Mouse (Mus musculus) myocyte (in vitro differentiated cells): ENCODE data around the gene Fam120b. TPM values are rescaled to one million over a fixed set of nuclear protein-coding genes. Genes with fewer than 3 reads are reported as not detected.

Experiments used
- H3K27me3 ChIP-seq: one replicate; pipeline ENCODE4 v1.6.1; 2011; ENCODE audit not compliant: control insufficient read depth, insufficient read depth, insufficient read length
- H3K36me3 ChIP-seq: one replicate; pipeline ENCODE4 v1.6.1; 2011; ENCODE audit not compliant: control insufficient read depth, insufficient read depth
- H3K4me2 ChIP-seq: one replicate; pipeline ENCODE4 v1.6.1; 2011; ENCODE audit warnings: low read depth, control low read depth
- H3K4me3 ChIP-seq: one replicate; pipeline ENCODE4 v1.5.1; 2011; ENCODE audit warnings: mild to moderate bottlenecking, control low read depth, moderate library complexity
- H3K79me2 ChIP-seq: one replicate; pipeline ENCODE4 v1.6.1; 2011; ENCODE audit not compliant: control insufficient read depth, insufficient read depth
- H3ac ChIP-seq: one replicate; pipeline ENCODE4 v1.6.1; 2011; ENCODE audit not compliant: control insufficient read depth, insufficient read length
- CEBPB ChIP-seq: IDR thresholded peaks from 2 replicates; pipeline ENCODE4 v1.6.1; 2011; ENCODE audit warnings: mild to moderate bottlenecking, moderate library complexity; ENCODE audit not compliant: poor library complexity, insufficient read depth, severe bottlenecking
- E2F4 ChIP-seq: IDR thresholded peaks from one replicate; pipeline ENCODE4 v1.6.1; 2011; ENCODE audit warnings: mild to moderate bottlenecking, control low read depth, moderate library complexity; ENCODE audit not compliant: insufficient read depth
- MAX ChIP-seq: IDR thresholded peaks from one replicate; pipeline ENCODE4 v1.6.1; 2011; ENCODE audit warnings: low read depth, mild to moderate bottlenecking, control low read depth
- MYOD1 ChIP-seq, 3 experiments: IDR thresholded peaks; one replicate each; pipeline ENCODE4 v1.6.1; 2011; ENCODE audit warnings: control low read depth in 2 of 3, low read depth in 2 of 3, mild to moderate bottlenecking in 2 of 3, moderate library complexity in 1 of 3; ENCODE audit not compliant: insufficient read length in 2 of 3, control insufficient read depth in 1 of 3
- MYOG ChIP-seq, 3 experiments: IDR thresholded peaks; one replicate each; pipeline ENCODE4 v1.6.1; 2011; ENCODE audit warnings: control low read depth in 2 of 3, low read depth in 2 of 3, mild to moderate bottlenecking in 2 of 3; ENCODE audit not compliant: insufficient read length in 2 of 3, control insufficient read depth in 1 of 3, insufficient read depth in 1 of 3
- POLR2A ChIP-seq: IDR thresholded peaks from one replicate; pipeline ENCODE4 v1.6.1; 2011; ENCODE audit warnings: low read depth, mild to moderate bottlenecking, control low read depth, moderate library complexity; ENCODE audit not compliant: insufficient read length
- POLR2AphosphoS2 ChIP-seq: IDR thresholded peaks from one replicate; pipeline ENCODE4 v1.6.1; 2011; ENCODE audit warnings: low read depth, control low read depth; ENCODE audit not compliant: insufficient read length
- REST ChIP-seq: IDR thresholded peaks from one replicate; pipeline ENCODE4 v1.6.1; 2011; ENCODE audit warnings: mild to moderate bottlenecking, control low read depth, moderate library complexity; ENCODE audit not compliant: insufficient read depth, insufficient read length
- SRF ChIP-seq: IDR thresholded peaks from one replicate; pipeline ENCODE4 v1.6.1; 2011; ENCODE audit warnings: low read depth; ENCODE audit not compliant: control insufficient read depth, insufficient read length
- TCF12 ChIP-seq: IDR thresholded peaks from one replicate; pipeline ENCODE4 v1.6.1; 2011; ENCODE audit warnings: mild to moderate bottlenecking, control low read depth; ENCODE audit not compliant: poor library complexity, insufficient read depth, severe bottlenecking
- TCF3 ChIP-seq: IDR thresholded peaks from one replicate; pipeline ENCODE4 v1.6.1; 2011; ENCODE audit warnings: low read depth, control low read depth; ENCODE audit not compliant: insufficient read length
- USF1 ChIP-seq: IDR thresholded peaks from one replicate; pipeline ENCODE4 v1.6.1; 2011; ENCODE audit warnings: low read depth, mild to moderate bottlenecking, control low read depth, moderate library complexity
- polyA plus RNA-seq: library from polyadenylated mRNA; unstranded; fragments of >200 nt; fragmentation: generic; extraction: Trizol; gene quantifications from one replicate; pipeline ENCODE4 v1.2.1, GENCODE M21; 2012; ENCODE audit warnings: missing spikeins

The Fam120b gene
- polyA plus RNA-seq, 1 experiment = 8.8 TPM

DNA sequence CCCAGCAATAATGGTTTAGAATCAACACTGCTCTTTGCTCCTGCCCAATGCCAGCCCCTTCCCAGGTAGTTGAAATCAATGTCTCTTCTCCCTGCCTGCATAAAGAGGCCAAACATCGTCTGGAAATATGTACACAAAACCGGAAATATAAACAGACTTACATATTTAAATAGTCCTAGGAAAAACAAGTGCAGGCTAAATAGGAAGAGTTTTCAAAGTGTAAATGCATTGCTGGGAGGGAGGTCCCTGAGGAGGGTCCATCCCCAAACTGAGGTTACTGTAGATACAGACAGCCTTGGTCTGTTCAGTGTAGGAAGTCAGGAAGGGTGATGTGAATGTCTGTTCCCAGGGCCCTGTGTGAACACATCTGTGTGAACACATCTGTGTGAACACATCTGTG lies 10.6 kb downstream of the Fam120b start:
- Histone ChIP-seq H3K4me3 (no peak overlapping the region), H3K79me2 (no peaks in the 10 kb centered on the region), H3ac (no peak overlapping the region), H3K36me3 (peaks cover 30% of the 10 kb centered on the region), H3K27me3 (no peaks in the 10 kb centered on the region), H3K4me2 (no peak overlapping the region)
- TF ChIP-seq E2F4 = no peak
- TF ChIP-seq MAX = no peak
- TF ChIP-seq POLR2AphosphoS2 = no peak
- no peak for TF ChIP-seq SRF
- TF ChIP-seq MYOG (IDR thresholded peaks at IDR 0.05; ENCODE audit: control insufficient read depth in 1 of 3, insufficient read depth in 1 of 3, insufficient read length in 2 of 3, low read depth in 2 of 3) = no peak
- no peak for TF ChIP-seq USF1
- TF ChIP-seq MYOD1 (IDR thresholded peaks at IDR 0.05; ENCODE audit: control insufficient read depth in 1 of 3, insufficient read length in 2 of 3, low read depth in 2 of 3) = no peak
- no peak for TF ChIP-seq POLR2A
- no peak for TF ChIP-seq REST
- TF ChIP-seq TCF12 = no peak
- no peak for TF ChIP-seq TCF3

DNA sequence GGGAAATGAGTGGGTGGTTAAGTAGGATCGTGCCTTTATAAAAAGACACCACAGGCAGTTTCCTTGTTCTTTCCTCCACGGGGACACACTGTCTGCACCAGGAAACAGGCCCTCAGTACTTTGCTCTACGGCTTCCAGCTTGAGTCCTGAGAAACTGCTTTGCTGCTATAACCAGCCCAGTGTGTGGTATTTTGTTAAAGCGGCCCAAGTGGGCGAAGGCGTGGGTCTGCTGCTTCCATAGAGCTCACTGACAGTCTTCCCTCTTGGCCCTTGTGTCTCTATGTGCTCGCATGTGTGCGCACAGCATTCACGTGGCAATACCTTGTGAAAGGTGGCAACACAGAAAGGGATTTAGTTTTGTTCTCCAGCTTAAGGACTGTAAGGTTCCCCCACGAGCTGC lies 13.3 kb downstream of the Fam120b start:
- H3K27me3 ChIP-seq = no peaks in the 10 kb centered on the region
- TF ChIP-seq MYOD1 (IDR thresholded peaks at IDR 0.05; ENCODE audit: control insufficient read depth in 1 of 3, insufficient read length in 2 of 3, low read depth in 2 of 3) (no peak), POLR2AphosphoS2 (no peak)

DNA sequence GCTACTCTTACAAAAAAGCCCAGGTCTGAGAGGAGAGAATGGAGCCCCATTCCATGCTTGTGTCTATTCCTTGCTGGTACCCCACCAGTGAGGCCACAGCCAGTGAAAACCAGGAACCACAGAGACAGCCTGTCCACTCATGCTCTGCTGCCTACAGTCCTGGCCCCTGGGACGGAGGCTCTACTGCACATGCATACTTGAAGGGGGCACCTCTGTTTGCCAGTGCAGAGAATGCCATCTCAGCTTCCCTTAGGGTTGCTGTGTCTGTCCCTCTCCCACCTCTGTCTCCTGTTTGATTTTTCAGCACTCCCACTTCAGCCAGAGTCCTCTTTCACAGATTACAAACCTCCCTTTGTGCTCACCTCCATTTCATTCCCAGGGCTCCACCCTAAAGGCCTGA lies 14.9 kb downstream of the Fam120b start:
- Histone ChIP-seq H3ac (no peak overlapping the region), H3K27me3 (no peaks in the 10 kb centered on the region), H3K4me3 (no peak overlapping the region), H3K4me2 (no peak overlapping the region), H3K36me3 (peaks cover 46% of the 10 kb centered on the region), H3K79me2 (no peaks in the 10 kb centered on the region)
- TF ChIP-seq MAX (no peak), POLR2AphosphoS2 (no peak), MYOD1 (IDR thresholded peaks at IDR 0.05; ENCODE audit: control insufficient read depth in 1 of 3, insufficient read length in 2 of 3, low read depth in 2 of 3) (no peak), USF1 (no peak), MYOG (IDR thresholded peaks at IDR 0.05; ENCODE audit: control insufficient read depth in 1 of 3, insufficient read depth in 1 of 3, insufficient read length in 2 of 3, low read depth in 2 of 3) (no peak), TCF12 (no peak), REST (no peak), POLR2A (no peak)

More for the DNA sequence above, 13.3 kb downstream of the Fam120b start:
- no peak overlapping the region for H3ac ChIP-seq
- H3K4me3 ChIP-seq = no peak overlapping the region
- H3K79me2 ChIP-seq = no peaks in the 10 kb centered on the region
- H3K36me3 ChIP-seq = peaks cover 35% of the 10 kb centered on the region
- H3K4me2 ChIP-seq = no peak overlapping the region

DNA sequence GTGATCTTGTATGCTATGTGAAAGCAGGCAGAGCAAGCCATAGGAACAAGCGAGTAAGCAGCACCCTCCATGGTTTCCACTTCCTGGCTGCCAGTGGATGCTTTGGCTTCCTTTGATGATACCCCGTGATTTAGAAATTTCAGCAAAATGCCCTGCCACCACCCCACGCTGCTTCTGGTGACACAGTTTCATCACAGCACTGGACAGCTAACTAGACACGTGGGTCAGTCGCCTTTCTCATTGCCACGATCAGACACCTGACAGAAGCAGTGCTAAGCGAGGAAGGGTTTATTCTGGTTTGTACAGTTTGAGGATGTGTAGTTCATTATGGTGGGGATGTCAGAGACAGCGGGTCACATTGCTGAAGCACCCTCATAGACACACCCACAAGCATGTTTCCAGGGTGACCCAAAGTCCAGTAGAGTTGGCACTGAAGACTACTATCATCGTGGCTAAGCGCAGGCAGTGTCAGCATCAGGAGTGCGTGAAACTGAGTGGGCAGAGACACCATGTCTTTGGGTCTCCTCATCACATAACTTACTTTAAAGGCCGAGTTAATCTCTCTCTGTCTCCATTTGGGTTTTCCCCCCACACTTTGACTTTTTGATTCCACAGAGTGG lies 20.7 kb downstream of the Fam120b start:
- H3K79me2 ChIP-seq = no peaks in the 10 kb centered on the region
- peaks cover 60% of the 10 kb centered on the region for H3K36me3 ChIP-seq
- no peak overlapping the region for H3K4me2 ChIP-seq
- H3ac ChIP-seq = no peak overlapping the region
- no peak for TF ChIP-seq POLR2A
- TF ChIP-seq MYOD1 (IDR thresholded peaks at IDR 0.05; ENCODE audit: control insufficient read depth in 1 of 3, insufficient read length in 2 of 3, low read depth in 2 of 3) = no peak
- TF ChIP-seq CEBPB = no peak
- TF ChIP-seq USF1 = no peak
- no peak for TF ChIP-seq TCF3
- no peak for TF ChIP-seq POLR2AphosphoS2
- TF ChIP-seq MAX = no peak
- no peak for TF ChIP-seq TCF12
- no peak for TF ChIP-seq SRF
- no peak for TF ChIP-seq E2F4
- no peak for TF ChIP-seq MYOG (IDR thresholded peaks at IDR 0.05; ENCODE audit: control insufficient read depth in 1 of 3, insufficient read depth in 1 of 3, insufficient read length in 2 of 3, low read depth in 2 of 3)
- no peak for TF ChIP-seq REST
- no peaks in the 10 kb centered on the region for H3K27me3 ChIP-seq
- H3K4me3 ChIP-seq = no peak overlapping the region

DNA sequence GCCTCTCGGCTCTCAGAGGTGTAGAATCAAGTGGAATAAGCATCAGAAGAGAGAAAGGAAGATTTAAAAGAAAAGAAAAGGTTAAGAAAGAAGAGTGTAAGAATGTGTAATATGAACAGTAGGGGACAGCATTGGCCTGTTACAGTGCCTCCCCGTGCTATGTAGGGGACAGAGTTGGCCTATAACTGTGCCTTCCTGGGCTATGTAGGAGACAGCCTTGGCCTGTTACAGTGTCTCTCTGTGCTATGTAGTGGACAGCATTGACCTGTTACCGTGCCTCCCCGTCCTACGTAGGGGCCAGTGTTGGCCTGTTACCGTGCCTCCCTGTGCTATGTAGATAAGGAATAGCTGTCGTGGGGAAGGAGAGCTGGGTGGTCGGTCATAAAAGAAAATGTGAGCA lies 23.5 kb downstream of the Fam120b start:
- H3K79me2 ChIP-seq = no peaks in the 10 kb centered on the region
- peaks cover 62% of the 10 kb centered on the region for H3K36me3 ChIP-seq
- H3K4me2 ChIP-seq = no peak overlapping the region
- H3K27me3 ChIP-seq = no peaks in the 10 kb centered on the region
- TF ChIP-seq SRF (no peak), CEBPB (no peak), E2F4 (no peak), MYOG (IDR thresholded peaks at IDR 0.05; ENCODE audit: control insufficient read depth in 1 of 3, insufficient read depth in 1 of 3, insufficient read length in 2 of 3, low read depth in 2 of 3) (no peak), MAX (no peak), USF1 (no peak), TCF12 (no peak), TCF3 (no peak), MYOD1 (IDR thresholded peaks at IDR 0.05; ENCODE audit: control insufficient read depth in 1 of 3, insufficient read length in 2 of 3, low read depth in 2 of 3) (no peak), POLR2AphosphoS2 (no peak), POLR2A (no peak), REST (no peak)
- no peak overlapping the region for H3ac ChIP-seq
- no peak overlapping the region for H3K4me3 ChIP-seq
